Mouse (Mus musculus) mouse embryonic stem cell (cell line): ENCODE results near the gene Map3k15.

Experiments
- in situ Hi-C, 2 experiments: fragments of 300-500 bp; cut with MboI; formaldehyde crosslinking; loops; 1 replicate in 1 of 2; 3 replicates in 1 of 2; pipeline ENCODE4 v1.14.3; 2019 to 2020; ENCODE audit warnings: low sequenced_read_pairs in 2 of 2, low pct_unique_long_range_greater_than_20kb in 1 of 2, mixed read lengths in 1 of 2; ENCODE audit not compliant: unreplicated experiment in 1 of 2

The Map3k15 gene

GRCm38 (mm10) chrX:159988002-159988960, at the start of gene Map3k15:
Gene Map3k15, plus strand, starts transcription at chrX:159988433.
- in situ Hi-C loops, result loop anchor here in 1 of 2 experiments (10.0 kb wide), 1 partner anchor 127 kb away; no protein-coding TSS in a partner anchor

- in situ Hi-C loops, result no loop called here
These were observed 45.7 kb upstream of the Map3k15 start for GRCm38 (mm10) chrX:159942569-159942968.

- in situ Hi-C loops, result no loop called here
These were observed 44.6 kb upstream of the Map3k15 start for GRCm38 (mm10) chrX:159943586-159943985.

GRCm38 (mm10) chrX:159953546-159954429, 34.4 kb upstream of the Map3k15 start:
- in situ Hi-C loops, result loop anchor here in 1 of 2 experiments (25.0 kb wide), 1 partner anchor 516 kb away; no protein-coding TSS in a partner anchor

- in situ Hi-C loops, result loop anchor here in 1 of 2 experiments (25.0 kb wide), 1 partner anchor 517 kb away; no protein-coding TSS in a partner anchor
These were observed 33.8 kb upstream of the Map3k15 start for GRCm38 (mm10) chrX:159954430-159954779.

- in situ Hi-C loops, result loop anchor here in 1 of 2 experiments (25.0 kb wide), 1 partner anchor 518 kb away; no protein-coding TSS in a partner anchor
These were observed 32.8 kb upstream of the Map3k15 start for GRCm38 (mm10) chrX:159955433-159955832.

- in situ Hi-C loops, result loop anchor here in 1 of 2 experiments (25.0 kb wide), 1 partner anchor 524 kb away; no protein-coding TSS in a partner anchor
These were observed 26.8 kb upstream of the Map3k15 start for GRCm38 (mm10) chrX:159961385-159961784.

- in situ Hi-C loops, result loop anchor here in 1 of 2 experiments (25.0 kb wide), 1 partner anchor 526 kb away; no protein-coding TSS in a partner anchor
These were observed 25.0 kb upstream of the Map3k15 start for GRCm38 (mm10) chrX:159963273-159963672.

- in situ Hi-C loops, result loop anchor here in 1 of 2 experiments (25.0 kb wide), 1 partner anchor 527 kb away; no protein-coding TSS in a partner anchor
These were observed 24.3 kb upstream of the Map3k15 start for GRCm38 (mm10) chrX:159963925-159964324.

GRCm38 (mm10) chrX:159969025-159969424, 19.2 kb upstream of the Map3k15 start:
- in situ Hi-C loops, result loop anchor here in 1 of 2 experiments (25.0 kb wide), 1 partner anchor 532 kb away; no protein-coding TSS in a partner anchor

- in situ Hi-C loops, result loop anchor here in 1 of 2 experiments (10.0 to 25.0 kb wide), 2 partner anchors 204 to 534 kb away; no protein-coding TSS in a partner anchor
These were observed 17.0 kb upstream of the Map3k15 start for GRCm38 (mm10) chrX:159971091-159971779.

- in situ Hi-C loops, result loop anchor here in 1 of 2 experiments (10.0 to 25.0 kb wide), 2 partner anchors 201 to 536 kb away; no protein-coding TSS in a partner anchor
These were observed 14.5 kb upstream of the Map3k15 start for GRCm38 (mm10) chrX:159973730-159974129.

- in situ Hi-C loops, result loop anchor here in 1 of 2 experiments (10.0 kb wide), 1 partner anchor 199 kb away; no protein-coding TSS in a partner anchor
These were observed 12.0 kb upstream of the Map3k15 start for GRCm38 (mm10) chrX:159976243-159976642.

- in situ Hi-C loops, result no loop called here
These were observed 7.6 kb downstream of the Map3k15 start for GRCm38 (mm10) chrX:159995808-159996207.

GRCm38 (mm10) chrX:160053306-160053705, 65.1 kb downstream of the Map3k15 start:
- in situ Hi-C loops, result no loop called here

GRCm38 (mm10) chrX:160054643-160055042, 66.4 kb downstream of the Map3k15 start:
- in situ Hi-C loops, result no loop called here

GRCm38 (mm10) chrX:160091973-160092372, 103.7 kb downstream of the Map3k15 start:
- in situ Hi-C loops, result no loop called here

GRCm38 (mm10) chrX:160107817-160108216, 119.6 kb downstream of the Map3k15 start:
- in situ Hi-C loops, result no loop called here
